Mouse (Mus musculus) adipocyte (in vitro differentiated cells): ENCODE data around the gene Olfr765.
A peak's percentile ranks its signal among the peaks of the same experiment; 100 is the strongest.
"Not testable (repeated sequence)": the region's sequence is repeated elsewhere in the genome, so short reads cannot be mapped to it uniquely, and the experiment has no call there.

Source experiments
- DNase-seq: peaks from one replicate; pipeline ENCODE4 v3.0.0-alpha.2; 2016; ENCODE audit warnings: low spot score

Gene Olfr765

DNA sequence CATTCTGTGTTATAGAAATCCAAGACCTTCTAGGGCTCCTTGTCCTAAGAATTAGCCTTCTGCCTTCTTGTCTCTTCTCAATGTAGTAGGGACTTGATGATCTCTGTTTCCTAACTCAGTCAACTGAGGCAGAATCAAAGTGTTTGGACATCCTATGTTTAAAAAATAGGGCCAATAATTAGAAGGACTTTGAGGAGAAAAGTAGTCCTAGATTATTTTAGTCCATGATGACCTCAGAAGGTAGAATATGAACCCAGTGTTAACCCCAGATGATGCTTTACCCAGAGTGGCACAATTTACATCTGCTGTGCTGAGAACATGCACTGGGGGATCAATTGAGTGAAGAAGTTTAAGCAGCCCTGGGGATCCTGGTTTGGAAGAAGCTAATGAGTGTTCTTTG lies at the start of gene Olfr765:
Olfr765 (minus strand) TSS at position 101 of the 400 bp plus-strand sequence.
- not testable (repeated sequence) for DNase-seq

DNA sequence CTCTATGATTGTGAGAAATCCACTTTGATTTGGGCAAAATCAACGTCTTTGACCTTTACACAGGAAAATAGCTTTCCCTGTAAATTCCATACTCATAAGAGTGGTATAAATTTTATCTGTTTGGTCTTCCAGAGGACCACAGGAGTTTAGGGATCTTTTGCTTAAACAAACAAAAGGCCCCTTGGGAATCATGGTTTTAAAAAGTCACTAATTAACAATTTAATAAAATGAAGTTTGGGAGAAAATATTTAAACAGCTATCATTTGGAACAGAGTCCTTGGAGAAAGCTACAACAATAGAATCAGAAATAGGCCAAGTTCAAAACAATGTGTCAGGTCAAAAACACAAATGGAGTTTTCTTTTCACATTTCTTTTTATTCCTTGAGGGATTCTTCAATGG lies 49.5 kb upstream of the Olfr765 start, which contains the start of gene Olfr768:
Olfr768 (minus strand) TSS at position 101 of the 400 bp plus-strand sequence.
- DNase-seq: no peak

DNA sequence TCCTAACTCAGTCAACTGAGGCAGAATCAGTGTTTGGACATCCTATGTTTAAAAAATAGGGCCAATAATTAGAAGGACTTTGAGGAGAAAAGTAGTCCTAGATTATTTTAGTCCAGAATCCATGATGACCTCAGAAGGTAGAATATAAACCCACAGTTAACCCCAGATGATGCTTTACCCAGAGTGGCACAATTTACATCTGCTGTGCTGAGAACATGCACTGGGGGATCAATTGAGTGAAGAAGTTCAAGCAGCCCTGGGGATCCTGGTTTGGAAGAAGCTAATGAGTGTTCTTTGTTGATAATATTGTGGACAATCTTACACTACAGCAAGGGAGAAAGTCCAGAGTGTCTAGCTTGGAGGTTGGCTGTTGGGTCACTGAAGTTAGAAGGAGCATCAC lies 33.0 kb upstream of the Olfr765 start, which contains the start of gene Olfr767:
Olfr767 (minus strand) TSS at position 101 of the 400 bp plus-strand sequence.
- DNase-seq: not testable (repeated sequence)

DNA sequence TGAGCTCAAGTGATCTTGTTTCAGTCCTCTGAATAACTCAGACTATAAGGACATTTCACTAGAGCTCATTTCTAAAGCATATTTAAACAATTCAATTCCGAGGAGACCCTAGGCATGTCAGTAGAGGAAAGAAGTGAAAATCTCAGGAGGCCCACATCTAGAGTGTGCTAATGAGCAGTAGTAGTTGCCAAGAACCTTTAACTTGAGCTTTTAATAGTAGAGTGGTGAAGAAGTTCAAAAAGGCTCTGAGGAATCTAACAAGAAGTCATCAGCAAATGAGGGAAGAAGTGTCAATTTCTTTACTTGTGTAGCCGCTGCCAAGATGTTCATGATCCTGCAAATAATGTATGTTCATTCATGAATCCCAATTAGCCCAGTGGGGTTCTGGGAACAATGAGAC lies 19.1 kb upstream of the Olfr765 start, which contains the start of gene Olfr766-ps1:
Olfr766-ps1 (minus strand) TSS at position 101 of the 400 bp plus-strand sequence.
- no peak for DNase-seq

DNA sequence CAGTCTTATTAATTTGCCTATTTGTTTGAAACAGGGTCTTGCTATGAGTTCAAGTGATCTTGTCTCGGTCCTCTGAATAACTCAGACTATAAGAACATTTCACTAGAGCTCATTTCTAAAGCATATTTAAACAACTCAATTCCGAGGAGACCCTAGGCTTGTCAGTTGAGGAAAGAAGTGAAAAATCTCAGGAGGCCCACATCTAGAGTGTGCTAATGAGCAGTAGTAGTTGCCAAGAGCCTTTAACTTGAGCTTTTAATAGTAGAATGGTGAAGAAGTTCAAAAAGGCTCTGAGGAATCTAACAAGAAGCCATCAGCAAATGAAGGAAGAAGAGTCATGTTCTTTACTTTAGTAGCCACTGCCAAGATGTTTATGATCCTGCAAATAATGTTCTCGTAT lies 10.0 kb downstream of the Olfr765 start, which contains the start of gene Olfr764-ps1:
Olfr764-ps1 (minus strand) TSS at position 101 of the 400 bp plus-strand sequence.
- DNase-seq: no peak

DNA sequence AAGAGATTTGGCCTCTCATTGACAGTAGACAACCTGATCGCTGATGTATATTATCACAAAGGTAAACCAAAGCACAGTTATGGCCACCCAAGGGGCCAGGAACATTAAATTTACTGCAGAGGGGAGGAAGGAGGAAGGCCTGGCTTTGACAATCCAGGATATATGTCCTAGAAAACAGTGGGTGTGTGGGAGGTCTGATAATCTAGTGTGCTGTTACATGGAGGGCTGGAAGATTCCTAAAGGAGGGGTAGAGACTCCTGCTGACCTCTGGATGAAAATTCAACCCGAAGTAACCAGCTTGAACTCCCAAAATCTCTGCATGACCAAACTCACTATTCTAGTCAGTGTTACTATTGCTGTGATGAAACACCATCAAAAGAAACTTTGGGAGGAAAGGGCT lies 21.5 kb downstream of the Olfr765 start:
- no peak for DNase-seq

DNA sequence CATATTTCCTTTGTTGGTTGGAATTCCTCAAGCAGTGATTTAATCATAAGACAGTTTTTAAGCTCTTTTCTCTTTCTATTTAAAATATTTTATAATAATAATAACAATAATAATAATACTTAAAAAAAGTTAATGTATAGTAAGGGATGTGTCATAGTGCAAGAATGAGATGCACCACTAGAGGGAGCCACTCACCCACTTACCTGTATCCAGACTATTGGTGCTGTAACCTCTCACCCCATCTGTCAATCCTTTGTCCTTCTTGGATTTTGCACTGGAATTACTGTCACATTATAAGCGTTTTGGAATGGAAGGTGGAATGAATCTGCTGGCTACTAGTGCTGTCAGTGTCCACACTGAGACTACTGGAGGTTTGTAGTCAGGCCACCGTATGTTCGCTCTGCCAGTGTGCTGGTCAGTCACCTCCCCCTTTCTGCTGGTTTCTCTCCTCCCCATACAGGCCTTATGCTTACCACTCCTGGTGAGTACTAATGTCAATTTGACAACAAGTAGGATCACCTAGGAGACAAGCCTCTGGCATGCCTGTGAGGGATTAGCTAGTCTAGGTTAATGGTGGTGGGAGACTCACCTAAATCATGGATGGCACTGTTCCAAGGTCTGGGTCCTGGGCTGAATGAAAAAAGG lies 23.7 kb downstream of the Olfr765 start:
- peak; percentile 66 for DNase-seq

DNA sequence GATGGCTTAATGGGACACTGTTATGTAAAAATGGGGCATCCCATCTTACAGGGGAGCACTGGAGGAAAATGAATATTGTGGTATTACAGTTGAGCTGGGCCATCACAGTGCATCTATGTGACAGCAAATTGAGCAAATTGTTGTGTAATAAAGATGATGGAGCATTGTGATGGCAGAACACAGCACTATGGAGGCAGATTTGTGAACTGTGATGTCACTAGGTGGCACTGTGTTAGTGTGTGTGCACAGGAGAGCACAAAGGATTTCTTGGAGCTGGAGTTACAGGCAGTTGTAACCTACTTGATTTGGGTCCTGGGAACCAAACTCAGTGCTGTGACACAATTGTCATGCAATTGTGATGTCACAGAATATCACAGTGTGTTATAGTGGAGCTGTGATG lies 26.5 kb downstream of the Olfr765 start:
- DNase-seq: no peak

DNA sequence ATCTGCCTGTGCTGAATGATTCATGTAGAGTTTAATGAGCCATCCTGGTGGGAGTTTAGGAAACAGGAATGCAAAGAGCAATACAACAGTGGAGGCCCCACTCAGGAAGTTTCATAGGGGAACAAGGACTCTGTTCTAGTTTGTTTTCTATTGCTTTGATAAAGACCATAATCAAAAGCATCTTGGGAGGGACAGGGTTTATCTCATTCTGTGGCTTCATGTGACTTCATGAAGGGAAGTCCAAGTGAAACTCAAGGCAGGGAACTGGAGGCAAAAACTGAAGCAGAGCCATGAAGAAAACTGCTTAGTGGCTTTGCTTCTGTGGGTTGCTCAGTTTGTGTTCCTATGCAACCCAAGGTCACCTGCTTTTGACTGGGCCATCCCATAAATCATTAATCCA lies 35.3 kb downstream of the Olfr765 start:
- no peak for DNase-seq

DNA sequence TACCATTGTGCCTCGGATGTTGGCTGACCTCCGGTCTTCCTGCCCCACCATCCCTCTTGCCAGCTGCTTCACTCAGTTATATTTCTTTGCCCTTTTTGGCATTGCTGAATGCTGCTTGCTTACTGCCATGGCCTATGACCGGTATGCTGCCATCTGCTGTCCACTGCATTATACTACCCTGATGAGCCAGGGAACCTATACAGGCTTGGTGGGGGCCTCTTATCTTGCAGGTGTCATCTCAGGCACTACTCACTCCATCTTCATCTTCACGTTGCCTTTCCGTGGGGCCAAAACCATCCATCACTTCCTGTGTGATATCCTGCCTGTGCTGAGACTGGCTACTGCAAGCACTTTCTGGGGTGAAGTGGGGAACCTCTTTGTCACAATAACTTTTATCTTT lies 38.3 kb downstream of the Olfr765 start:
- DNase-seq: not testable (repeated sequence)

DNA sequence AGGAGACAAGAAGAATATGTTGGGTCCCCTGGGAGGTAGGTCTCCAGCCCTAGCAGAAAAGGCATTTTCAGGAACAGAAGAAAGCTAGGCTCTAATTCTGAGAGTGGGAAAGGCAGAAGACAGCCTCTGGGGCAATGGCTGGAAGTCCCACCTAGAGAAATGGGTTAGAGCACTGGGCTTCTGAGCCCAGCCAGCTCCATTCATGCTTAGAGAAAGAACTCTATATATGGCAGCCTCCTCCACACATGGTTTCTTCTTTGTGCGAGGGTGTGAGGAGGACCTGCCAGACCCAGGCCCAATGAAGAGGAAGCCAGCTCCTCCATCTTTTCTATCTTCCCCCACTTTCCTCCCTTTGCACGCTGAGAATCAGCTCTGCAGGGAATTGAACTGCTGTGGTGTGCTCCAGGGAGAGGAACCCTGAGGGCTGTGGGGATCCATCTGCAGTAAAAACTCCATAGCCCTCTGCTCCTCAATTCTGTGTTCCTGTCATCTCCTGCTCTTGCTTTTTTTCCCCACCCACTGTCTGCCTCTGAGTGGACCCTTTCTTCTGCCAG lies 39.4 kb downstream of the Olfr765 start, which contains the start of gene Olfr763:
Olfr763 (plus strand) TSS at position 504 of the 554 bp plus-strand sequence.
- no peak for DNase-seq

DNA sequence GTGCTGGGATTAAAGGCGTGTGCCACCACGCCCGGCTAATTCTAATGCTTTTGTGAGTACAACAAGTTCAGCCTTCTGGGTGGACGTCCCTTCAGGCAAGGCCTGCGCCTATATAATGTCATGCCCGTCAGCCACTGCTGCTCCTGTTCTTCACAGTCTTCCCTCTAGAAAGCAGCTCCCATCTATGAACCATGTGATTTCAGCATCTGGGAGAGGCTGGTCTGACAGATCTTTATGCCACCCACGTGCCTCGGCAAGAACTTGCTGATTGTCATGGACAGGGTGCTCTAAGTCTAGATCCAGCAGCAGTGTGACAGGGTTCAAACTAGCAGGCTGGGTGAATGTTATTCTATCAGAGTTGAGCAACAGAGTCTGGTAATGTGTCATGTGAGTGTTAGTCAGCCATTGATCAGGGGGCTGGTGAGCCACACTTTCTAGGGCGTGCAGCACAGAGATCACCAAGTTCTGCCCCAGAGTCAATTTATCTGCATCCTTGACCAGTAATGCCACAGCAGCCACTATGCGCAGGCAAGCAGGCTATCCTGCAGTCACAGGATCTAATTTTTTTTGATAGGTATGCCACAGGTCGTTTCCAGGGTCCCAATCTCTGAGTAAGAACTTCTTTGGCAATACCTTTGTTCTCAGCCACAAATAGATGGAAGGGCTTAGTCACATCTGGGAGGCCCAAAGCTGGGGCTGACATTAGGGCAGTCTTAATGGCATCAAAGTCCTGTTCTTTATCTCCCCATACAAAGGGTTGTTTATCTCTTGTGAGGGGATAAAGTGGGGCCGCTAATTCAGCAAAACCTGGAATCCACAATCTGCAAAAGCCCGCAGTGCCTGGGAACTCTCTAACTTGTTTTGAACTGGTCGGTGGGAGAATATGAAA lies 45.5 kb downstream of the Olfr765 start:
- peak; percentile 55 for DNase-seq

DNA sequence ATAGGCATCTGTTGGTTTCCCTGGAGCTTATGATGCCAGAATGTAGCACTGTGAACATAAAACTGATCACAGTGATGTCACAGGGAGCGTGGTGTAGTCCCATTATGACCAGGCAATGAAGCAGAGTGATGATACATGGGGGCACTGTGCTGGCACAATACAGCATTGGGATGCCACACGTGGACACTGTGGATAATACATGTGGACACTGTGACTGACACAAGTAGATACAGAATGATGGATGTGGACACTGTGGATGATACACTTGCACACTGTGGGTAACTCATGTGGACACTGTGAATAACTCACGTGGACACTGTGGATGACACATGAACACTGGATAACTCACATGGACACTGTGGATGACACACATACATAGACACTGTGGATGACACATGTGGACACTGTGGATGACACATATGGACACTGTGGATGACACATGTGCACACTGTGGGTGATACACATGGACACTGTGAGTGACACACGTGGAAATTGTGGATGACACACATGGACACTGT lies 53.2 kb downstream of the Olfr765 start:
- no peak for DNase-seq

DNA sequence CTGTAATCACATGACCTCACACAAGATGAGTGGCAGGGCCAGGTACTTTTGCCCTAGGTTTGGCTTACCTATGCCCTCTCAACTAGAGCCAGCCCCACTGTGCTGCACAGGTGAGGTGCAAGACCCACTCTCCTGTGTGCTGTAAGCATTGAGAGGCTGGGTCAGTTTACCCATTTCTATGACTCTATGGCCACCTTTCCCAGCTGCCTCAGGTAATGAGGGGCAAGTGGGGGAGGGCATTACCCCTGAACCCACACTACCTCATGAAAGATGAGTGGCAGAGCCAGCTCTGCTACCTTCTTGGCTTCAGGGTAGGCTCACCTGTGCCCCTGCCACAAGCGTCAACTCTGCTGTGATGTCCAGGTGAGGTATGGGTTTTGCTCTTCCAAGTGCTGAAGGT lies 54.0 kb downstream of the Olfr765 start:
- DNase-seq: no peak
